Comparison of ENCODE assay signal across 18 mouse cellular contexts in genomic region chr10:60171368-60171767, GRCm38 (mm10).
"Had no signal": no experiment of that assay in that cellular context is flagged by ENCODE, and none has a peak within 500 bp of the region (broad histone marks: within the 10 kb centered on the region; RNA-seq: fewer than 3 reads in every experiment).

No protein-coding gene starts in this region.

- H3K4me1 ChIP-seq: liver, embryonic 13.5 days; liver, embryonic 15.5 days; midbrain, embryonic 10.5 days; midbrain, embryonic 12.5 days; neural tube, embryonic 12.5 days; stomach, embryonic 15.5 days had no signal

- H3K4me3 ChIP-seq: liver, embryonic 13.5 days; liver, embryonic 15.5 days; midbrain, embryonic 10.5 days; midbrain, embryonic 12.5 days; myocyte; neural tube, embryonic 12.5 days; stomach, embryonic 15.5 days had no signal

- DNase-seq: liver, embryonic 13.5 days; lung, adult 18-20 months; lung, embryonic 14.5 days; lung, postnatal 10 days; lung, postnatal 4 days; midbrain, embryonic 14.5 days; right cerebral cortex, postnatal 25 days; right cerebral cortex, postnatal 4 days; thymus, adult 2 months; thymus, postnatal 25 days; thymus, postnatal 4 days had no signal

- H3K4me2 ChIP-seq: liver, embryonic 13.5 days; liver, embryonic 15.5 days; lung, embryonic 14.5 days; midbrain, embryonic 12.5 days; neural tube, embryonic 12.5 days; stomach, embryonic 15.5 days had no signal

- H3K27ac ChIP-seq: liver, embryonic 13.5 days; liver, embryonic 15.5 days; midbrain, embryonic 10.5 days; midbrain, embryonic 12.5 days; neural tube, embryonic 12.5 days; stomach, embryonic 15.5 days; stomach, postnatal 0 days had no signal

- H3K9me3 ChIP-seq: liver, embryonic 13.5 days; liver, embryonic 15.5 days; midbrain, embryonic 10.5 days; midbrain, embryonic 12.5 days; neural tube, embryonic 12.5 days; stomach, embryonic 15.5 days had no signal

- H3K27me3 ChIP-seq: liver, embryonic 13.5 days; midbrain, embryonic 12.5 days; neural tube, embryonic 12.5 days; stomach, embryonic 15.5 days had no signal

- H3K36me3 ChIP-seq: liver, embryonic 13.5 days; liver, embryonic 15.5 days; midbrain, embryonic 10.5 days; midbrain, embryonic 12.5 days; neural tube, embryonic 12.5 days; stomach, embryonic 15.5 days had no signal

- H3K9ac ChIP-seq: liver, embryonic 13.5 days; liver, embryonic 15.5 days; lung, embryonic 14.5 days; midbrain, embryonic 12.5 days; neural tube, embryonic 12.5 days; stomach, embryonic 15.5 days had no signal
